Mouse (Mus musculus) kidney, postnatal 14 days (tissue): ENCODE data around the gene Dad1.
"Not testable (repeated sequence)": the region's sequence is repeated elsewhere in the genome, so short reads cannot be mapped to it uniquely, and the experiment has no call there.

Experiments
- DNase-seq: peaks from one replicate; pipeline ENCODE4 v3.0.0; 2022; ENCODE audit warnings: mixed read lengths

Gene Dad1

DNA sequence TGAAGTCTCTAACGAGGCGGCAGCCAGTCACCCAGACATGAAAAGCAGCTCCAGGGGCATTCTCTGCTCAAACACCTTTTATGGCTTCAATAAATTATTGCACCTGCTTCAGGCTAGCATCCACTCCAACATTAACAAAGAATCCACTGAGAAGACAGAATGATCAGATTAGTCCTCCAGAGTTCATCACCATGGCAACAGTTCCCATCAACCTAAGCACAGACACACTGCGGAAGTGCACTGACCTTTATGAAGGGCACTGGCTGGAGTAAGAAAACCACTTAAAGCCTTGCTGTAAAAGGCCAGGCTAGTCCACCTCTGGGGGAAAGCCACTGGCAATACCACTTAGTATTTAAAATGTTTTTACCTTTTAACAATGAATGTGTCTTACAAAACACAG, 9.7 kb downstream of the Dad1 start:
- no peak for DNase-seq

DNA sequence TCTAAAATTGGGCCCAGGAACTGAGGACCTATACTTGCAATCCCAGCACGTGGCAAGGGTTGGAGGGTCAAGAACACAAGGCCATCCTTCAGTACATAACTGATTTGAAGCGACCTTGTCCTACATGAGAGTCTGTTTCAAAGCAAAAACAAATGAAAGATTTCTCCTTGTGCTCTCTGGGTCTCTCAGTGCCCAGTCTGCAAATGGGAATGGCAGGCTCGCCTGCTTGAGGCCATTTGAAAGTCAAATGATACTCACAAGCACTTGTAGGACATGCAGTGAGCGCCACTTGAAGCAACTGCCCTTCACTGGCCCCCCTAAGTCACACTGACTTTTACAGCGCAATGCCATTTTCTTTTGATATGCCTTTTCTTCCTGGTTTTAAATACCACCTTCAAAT, 13.4 kb downstream of the Dad1 start:
- DNase-seq = no peak

GRCm38 (mm10) chr14:54239002-54239736, 14.7 kb downstream of the Dad1 start:
- DNase-seq = peak; percentile 90

- no peak for DNase-seq
Measured at GRCm38 (mm10) chr14:54236881-54237280, 17.0 kb downstream of the Dad1 start.

- no peak for DNase-seq
Measured at GRCm38 (mm10) chr14:54235825-54236540, 17.9 kb downstream of the Dad1 start.

DNA sequence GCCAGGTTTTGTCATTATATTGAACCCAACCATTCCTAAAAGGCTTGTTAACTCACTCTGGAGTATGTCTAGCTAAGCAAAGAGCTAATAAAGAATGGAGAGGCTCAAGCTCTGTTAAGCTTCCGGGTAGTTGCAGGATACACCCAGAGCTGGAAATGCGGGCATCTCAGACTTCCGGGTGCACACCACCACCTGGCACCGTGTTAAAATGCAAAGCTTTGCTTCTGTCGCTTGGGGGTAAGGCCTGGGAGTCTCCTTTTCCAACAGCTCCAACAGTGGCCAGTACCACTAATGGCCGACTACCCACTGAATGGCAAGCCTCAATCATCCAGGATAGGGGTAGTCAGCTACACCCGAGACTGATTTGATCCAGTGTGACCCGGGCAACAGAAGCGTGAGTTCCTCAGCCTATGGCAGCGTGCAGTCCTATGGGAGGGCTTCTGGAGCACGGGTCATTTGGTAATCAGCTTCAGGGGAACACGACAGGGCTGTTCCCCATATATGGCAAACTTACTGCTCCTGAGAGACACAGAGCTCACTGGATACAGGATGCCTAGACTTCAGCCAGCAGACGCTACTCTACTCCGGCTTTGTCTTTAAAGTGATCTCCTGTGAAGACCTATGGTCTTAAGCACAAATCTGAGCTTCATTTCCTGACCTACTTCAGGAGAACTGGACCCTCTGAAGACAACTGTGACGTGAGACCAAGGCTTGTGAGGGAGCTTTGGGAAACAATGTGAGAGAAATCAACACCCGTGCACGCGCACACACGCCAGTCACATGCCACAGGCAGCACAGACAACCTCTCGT, 19.5 kb downstream of the Dad1 start:
- DNase-seq = no peak

DNA sequence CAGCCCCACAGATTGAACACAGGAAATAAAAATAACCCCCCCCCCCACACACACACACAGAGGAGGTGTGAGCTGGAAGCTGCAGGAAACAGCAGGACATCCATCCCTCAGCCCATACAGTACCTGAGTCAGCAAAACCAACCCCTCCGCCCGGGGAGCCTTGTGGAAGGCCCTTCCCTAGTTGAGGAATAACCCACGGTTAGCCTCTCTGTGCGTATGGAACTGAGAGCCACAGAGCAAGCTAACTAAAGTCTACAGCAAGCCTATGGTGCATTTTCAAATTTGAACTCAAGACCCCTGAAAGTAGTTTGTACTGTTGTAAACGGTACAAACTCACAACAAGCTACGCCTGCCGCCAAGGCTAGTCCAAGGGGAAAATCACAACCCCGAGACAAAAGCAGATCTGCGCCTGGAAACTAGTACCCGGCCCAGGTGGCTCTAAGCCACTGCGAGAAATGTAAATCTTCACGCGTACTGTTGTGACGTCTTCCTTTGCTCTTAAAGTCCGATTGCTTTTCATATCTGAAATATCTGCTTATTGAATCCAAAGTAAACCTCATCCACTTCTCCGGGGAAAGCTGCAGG, 20.3 kb downstream of the Dad1 start:
- DNase-seq = no peak

DNA sequence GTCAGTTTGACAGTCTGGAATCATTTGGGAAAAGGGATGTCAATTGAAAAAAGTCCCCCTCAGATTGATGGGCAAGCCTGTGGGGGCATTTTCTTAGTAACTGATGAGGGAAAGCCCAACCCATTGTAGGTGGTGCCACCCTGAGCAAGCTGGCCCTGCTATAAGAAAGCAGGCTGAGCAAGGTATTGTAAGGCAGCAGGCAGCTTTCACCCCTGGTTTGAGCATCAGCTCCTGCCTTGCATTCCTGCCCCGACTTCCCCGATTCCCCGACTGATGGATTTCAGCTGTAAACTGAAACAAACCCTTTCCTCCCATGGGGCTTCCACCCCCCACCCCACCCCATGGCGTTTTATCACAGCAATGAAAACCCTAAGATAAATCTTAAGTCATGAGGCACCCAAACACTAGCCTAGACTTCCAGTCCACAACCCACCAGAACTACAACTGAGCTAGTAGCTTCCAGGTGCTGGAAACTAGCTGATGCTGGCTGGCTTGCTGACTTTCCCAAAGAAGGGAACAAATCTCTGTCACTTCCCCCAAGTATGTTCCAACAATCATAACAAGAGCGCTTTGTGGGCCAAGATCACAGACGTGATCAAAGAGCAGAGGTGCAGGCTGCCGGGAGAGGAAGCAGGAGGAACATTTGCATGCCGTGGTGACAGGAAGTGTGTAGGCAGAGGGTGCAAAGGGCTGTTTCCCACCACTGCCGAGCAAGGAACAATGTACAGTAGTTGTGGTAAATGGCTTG, 20.9 kb downstream of the Dad1 start:
- peak; percentile 76 for DNase-seq

DNA sequence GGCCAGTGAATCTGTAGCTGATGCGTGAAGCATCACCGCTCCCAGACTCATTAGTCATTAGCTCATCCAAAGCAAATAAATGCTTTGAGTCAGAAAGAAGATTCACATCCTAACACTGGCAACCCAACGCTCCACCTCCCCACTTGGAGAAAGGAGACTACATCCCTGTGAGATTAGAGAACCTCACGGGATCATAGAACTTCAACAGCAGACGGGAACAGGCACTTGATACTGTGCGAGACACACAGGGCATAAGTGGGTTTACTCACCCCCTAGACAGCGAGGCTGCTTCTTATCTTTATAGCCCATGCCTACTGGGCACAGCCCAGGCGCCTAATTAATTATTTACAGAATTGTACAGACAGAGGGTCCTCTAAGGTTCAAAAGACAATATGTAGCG, 21.8 kb downstream of the Dad1 start:
- no peak for DNase-seq

- no peak for DNase-seq
Measured at GRCm38 (mm10) chr14:54231176-54231956, 22.5 kb downstream of the Dad1 start.

GRCm38 (mm10) chr14:54230638-54231150, 23.2 kb downstream of the Dad1 start:
- no peak for DNase-seq

DNA sequence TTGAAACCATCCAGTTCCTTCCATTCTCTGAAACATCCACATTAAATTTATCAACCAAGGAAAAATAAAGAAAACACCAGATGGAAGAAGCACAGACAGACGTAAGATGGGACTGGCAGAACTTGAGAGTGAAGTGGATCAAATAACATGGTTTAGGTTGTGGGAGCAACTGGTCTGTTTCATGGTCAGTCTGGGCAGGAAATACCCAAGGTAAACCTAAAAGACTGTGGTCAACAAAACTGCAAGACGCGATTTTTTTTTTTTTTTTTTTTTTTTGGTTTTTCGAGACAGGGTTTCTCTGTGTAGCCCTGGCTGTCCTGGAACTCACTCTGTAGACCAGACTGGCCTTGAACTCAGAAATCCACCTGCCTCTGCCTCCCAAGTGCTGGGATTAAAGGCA, 24.1 kb downstream of the Dad1 start:
- DNase-seq = not testable (repeated sequence)

DNA sequence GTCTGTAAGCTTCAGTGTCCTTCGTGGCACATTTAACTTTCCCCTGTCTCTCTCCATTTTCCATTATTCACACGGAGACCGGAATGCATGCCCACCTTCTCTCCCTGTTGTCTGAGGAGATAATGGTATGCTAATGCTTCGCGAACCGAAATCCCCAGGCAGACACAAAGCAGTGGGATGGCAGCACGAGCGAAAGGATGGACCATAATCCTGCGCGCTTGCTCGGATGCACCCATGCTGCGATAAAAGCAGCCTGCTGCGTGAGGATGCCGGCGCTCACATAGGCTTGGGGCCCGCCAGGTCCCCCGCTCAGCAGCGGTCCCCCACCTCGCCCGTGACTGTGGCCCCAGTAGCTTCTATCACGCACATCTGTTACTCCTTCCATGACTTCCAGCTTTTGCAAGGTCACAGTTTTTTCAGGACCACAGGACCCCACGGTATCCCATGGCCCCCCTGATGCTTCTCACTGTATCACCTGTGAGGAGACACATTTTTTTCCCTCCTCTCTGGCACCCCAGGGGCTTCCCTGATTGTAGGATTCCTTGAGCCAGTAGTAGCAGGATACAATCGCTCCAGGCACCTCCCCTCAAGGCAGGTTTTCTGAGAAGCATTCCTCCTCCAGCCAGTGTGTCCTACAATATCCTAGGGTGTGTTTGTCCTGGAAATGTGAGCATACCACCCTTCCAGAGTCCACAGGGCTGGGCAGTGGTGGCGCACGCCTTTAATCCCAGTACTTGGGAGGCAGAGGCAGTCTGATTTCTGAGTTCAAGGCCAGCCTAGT, 24.8 kb downstream of the Dad1 start:
- DNase-seq = no peak

- no peak for DNase-seq
Measured at GRCm38 (mm10) chr14:54228501-54228900, 25.4 kb downstream of the Dad1 start.

DNA sequence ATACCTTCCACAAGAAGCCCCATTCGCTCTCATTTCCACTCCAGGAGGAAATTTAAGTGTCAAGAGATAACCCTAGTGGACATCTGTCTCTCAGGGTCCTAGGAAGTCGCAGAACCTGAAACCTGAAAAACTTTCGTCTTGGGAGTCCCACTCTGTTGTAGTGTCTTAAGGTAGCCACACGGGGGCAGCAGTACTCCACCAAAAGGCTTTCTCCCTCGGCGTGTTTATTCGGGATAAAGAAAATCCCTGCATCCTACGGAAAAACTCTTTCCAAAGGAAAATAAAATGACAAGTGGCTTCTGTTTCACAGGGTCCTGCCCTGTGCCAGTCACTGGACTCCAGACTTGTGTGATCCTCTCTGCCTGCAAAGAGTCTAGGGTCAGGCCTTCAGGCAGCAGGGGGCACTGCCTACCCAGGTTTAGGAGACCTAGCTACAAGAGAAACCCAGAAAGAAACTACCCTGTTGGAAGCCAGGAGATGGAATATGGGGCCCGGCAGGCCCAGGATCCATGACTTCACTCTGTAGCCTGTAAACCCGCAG, 25.9 kb downstream of the Dad1 start:
- peak; percentile 77 for DNase-seq

DNA sequence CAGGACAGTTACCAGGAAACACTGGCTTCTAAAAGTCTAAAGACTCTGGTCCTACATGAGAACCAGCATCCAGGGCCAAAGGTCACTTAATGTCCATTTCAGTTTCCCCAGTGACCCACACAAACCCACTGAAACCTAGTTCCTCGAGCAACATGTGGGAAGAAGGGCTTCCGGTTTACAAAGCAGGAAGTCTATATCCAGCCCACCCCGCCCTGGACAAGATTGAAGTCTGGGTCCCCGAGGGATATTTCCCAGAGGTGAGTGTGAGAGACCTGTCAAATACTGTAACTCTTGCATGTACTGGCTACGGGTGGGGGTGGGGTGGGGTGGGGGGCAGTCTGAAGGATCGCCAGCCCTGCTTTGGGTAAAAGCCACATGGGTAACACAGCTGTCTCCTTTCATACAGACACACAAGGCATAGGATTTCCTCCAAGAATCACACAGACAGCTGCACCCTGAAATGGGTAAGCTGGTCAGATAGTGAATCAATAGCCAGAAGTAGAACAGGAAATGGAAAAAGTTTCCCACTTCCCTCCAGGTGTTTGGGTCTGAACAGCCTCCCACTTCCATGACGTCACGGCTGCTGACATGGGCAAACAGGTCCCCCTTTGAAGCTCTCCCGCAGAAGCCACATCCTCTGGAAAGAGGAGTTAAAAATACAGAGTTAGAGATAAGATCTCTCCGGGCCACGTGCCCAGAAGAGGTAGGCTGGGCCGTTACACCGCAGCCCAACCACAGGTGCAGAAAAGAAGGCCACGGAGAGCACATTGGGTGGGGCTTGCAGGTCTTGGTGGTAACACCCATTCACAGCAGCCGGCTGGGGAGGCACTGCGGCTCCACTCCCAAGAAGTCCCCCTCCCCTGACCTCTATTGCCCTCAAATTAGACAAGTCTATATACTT, 26.7 kb downstream of the Dad1 start:
- DNase-seq = peak; percentile 77

DNA sequence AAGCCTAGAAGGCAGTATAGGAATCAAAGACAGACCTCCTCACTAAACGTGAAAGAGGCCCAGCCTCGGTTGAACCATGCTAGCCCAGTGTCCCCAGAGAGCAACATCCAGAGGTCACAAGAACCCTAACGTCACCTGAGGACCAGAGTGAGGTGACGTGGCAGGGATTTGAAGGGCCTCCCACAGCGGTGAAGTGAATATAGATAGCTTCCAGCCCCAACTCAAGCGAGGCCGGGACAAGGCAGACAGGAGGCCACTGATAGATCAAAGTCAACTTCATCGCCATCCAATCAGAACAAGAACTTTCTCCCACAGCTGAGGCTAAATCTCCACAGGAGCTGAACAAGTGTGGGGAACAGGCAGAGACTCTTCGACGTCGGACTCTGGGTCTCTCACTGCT, 28.2 kb downstream of the Dad1 start:
- no peak for DNase-seq

- no peak for DNase-seq
Measured at GRCm38 (mm10) chr14:54224484-54225467, 29.1 kb downstream of the Dad1 start.
